Mouse (Mus musculus) adipocyte (in vitro differentiated cells): ENCODE data around the gene Lrrc46.

ENCODE experiments used
- DNase-seq: peaks from one replicate; pipeline ENCODE4 v3.0.0-alpha.2; 2016; ENCODE audit warnings: low spot score

The Lrrc46 gene

GRCm38 (mm10) chr11:97049492-97050085 lies 8.4 kb upstream of the Lrrc46 start:
- no peak for DNase-seq

GRCm38 (mm10) chr11:97048090-97048650 lies 7.0 kb upstream of the Lrrc46 start:
- peak; percentile 72 for DNase-seq

GRCm38 (mm10) chr11:97045861-97046260 lies 4.7 kb upstream of the Lrrc46 start:
- no peak for DNase-seq

GRCm38 (mm10) chr11:97044902-97045301 lies 3.7 kb upstream of the Lrrc46 start:
- DNase-seq: no peak

- DNase-seq: no peak
Observed at GRCm38 (mm10) chr11:97040301-97041021, 746 bp downstream of the Lrrc46 start.

GRCm38 (mm10) chr11:97038881-97039280 lies 2.3 kb downstream of the Lrrc46 start:
- DNase-seq: no peak

- no peak for DNase-seq
Observed at GRCm38 (mm10) chr11:97036141-97036540, 5.1 kb downstream of the Lrrc46 start.

- no peak for DNase-seq
Observed at GRCm38 (mm10) chr11:97033781-97034180, 7.4 kb downstream of the Lrrc46 start.

- DNase-seq: no peak
Observed at GRCm38 (mm10) chr11:97032499-97032898, 8.7 kb downstream of the Lrrc46 start.

- DNase-seq: no peak
Observed at GRCm38 (mm10) chr11:97031977-97032376, 9.2 kb downstream of the Lrrc46 start.

- no peak for DNase-seq
Observed at GRCm38 (mm10) chr11:97030426-97030825, 10.8 kb downstream of the Lrrc46 start.

- DNase-seq: peak; percentile 84
Observed at GRCm38 (mm10) chr11:97029686-97030417, 11.4 kb downstream of the Lrrc46 start, which contains the start of gene Scrn2. Scrn2 (plus strand) TSS chr11:97029938.

GRCm38 (mm10) chr11:97025721-97026344 lies 15.4 kb downstream of the Lrrc46 start:
- peak; percentile 88 for DNase-seq

- DNase-seq: peak; percentile 72
Observed at GRCm38 (mm10) chr11:97024977-97025376, 16.2 kb downstream of the Lrrc46 start.

- DNase-seq: no peak
Observed at GRCm38 (mm10) chr11:97021873-97022484, 19.2 kb downstream of the Lrrc46 start.

- DNase-seq: no peak
Observed at GRCm38 (mm10) chr11:97021121-97021765, 20.0 kb downstream of the Lrrc46 start.

GRCm38 (mm10) chr11:97019345-97019708 lies 21.9 kb downstream of the Lrrc46 start:
- DNase-seq: no peak

GRCm38 (mm10) chr11:97018583-97019344 lies 22.4 kb downstream of the Lrrc46 start:
- DNase-seq: no peak

- no peak for DNase-seq
Observed at GRCm38 (mm10) chr11:97017696-97018582, 23.3 kb downstream of the Lrrc46 start.
